Comparison of ENCODE assay signal across 8 mouse cellular contexts in genomic region chr7:139861411-139861810, GRCm38 (mm10). TPM values are rescaled to one million over a fixed set of nuclear protein-coding genes. Genes with fewer than 3 reads are reported as not detected.
A peak's percentile ranks its signal among the peaks of the same experiment; 100 is the strongest.
DNase-seq lines count a peak whose midpoint lies in the region; ATAC-seq lines count a peak whose summit lies in the region.

No protein-coding gene starts in this region.

- H3K4me1 ChIP-seq in hindbrain, embryonic 14.5 days (replicated peaks; ENCODE audit: control insufficient read depth, insufficient read depth, low read length) = no peaks in the 10 kb centered on the region
- H3K4me1 ChIP-seq in neural tube, embryonic 14.5 days (ENCODE audit: control insufficient read depth, insufficient read depth, low read length) = no peaks in the 10 kb centered on the region

- WGBS in hindbrain, embryonic 14.5 days = 31% methylated on average over 3 of the region's 3 CpGs
- 26% methylated on average over 3 of the region's 3 CpGs for WGBS in neural tube, embryonic 14.5 days

- H3K36me3 ChIP-seq in hindbrain, embryonic 14.5 days (replicated peaks; ENCODE audit: control insufficient read depth, insufficient read depth) = no peaks in the 10 kb centered on the region
- no peaks in the 10 kb centered on the region for H3K36me3 ChIP-seq in neural tube, embryonic 14.5 days (ENCODE audit: control insufficient read depth, insufficient read depth, low read length)

- no peaks in the 10 kb centered on the region for H3K27me3 ChIP-seq in hindbrain, embryonic 14.5 days (ENCODE audit: control insufficient read depth, insufficient read depth, low read length)
- H3K27me3 ChIP-seq in neural tube, embryonic 14.5 days (ENCODE audit: control insufficient read depth, insufficient read depth, low read length) = no peaks in the 10 kb centered on the region

- H3K9me3 ChIP-seq in hindbrain, embryonic 14.5 days (ENCODE audit: control insufficient read depth, low read length) = no peaks in the 10 kb centered on the region
- H3K9me3 ChIP-seq in neural tube, embryonic 14.5 days (ENCODE audit: control insufficient read depth, low read length) = no peaks in the 10 kb centered on the region

- intact Hi-C loops in left cerebral cortex, postnatal 14 days (cut with DNase I) = loop anchor here (1.0 to 5.0 kb wide), 2 partner anchors 158 to 214 kb away; no protein-coding TSS in a partner anchor

- ATAC-seq in hindbrain, embryonic 14.5 days (ENCODE audit: low FRiP score) = no peak
- peak; percentile 11; the same call in 1 of the 2 replicates for ATAC-seq in neural tube, embryonic 14.5 days (ENCODE audit: low read depth)
- no peak for ATAC-seq in inflammation-experienced regulatory T-cells, adult 6 months

- H3K4me2 ChIP-seq in hindbrain, embryonic 14.5 days (replicated peaks) = no peak overlapping the region
- no peak overlapping the region for H3K4me2 ChIP-seq in neural tube, embryonic 14.5 days (ENCODE audit: low read depth, low read length)

- H3K27ac ChIP-seq in hindbrain, embryonic 14.5 days = no peak overlapping the region
- no peak overlapping the region for H3K27ac ChIP-seq in neural tube, embryonic 14.5 days (ENCODE audit: low read depth, low read length)

- H3K9ac ChIP-seq in hindbrain, embryonic 14.5 days = no peak overlapping the region
- no peak overlapping the region for H3K9ac ChIP-seq in neural tube, embryonic 14.5 days (replicated peaks; ENCODE audit: low read depth, low read length)

- no peak overlapping the region for H3K4me3 ChIP-seq in hindbrain, embryonic 14.5 days (replicated peaks; ENCODE audit: low read length)
- H3K4me3 ChIP-seq in neural tube, embryonic 14.5 days (ENCODE audit: low read depth, low read length) = no peak overlapping the region

- peak; percentile 10 to 52 for DNase-seq in spleen, postnatal 10 days (ENCODE audit: low spot score in 2 of 2)
- no peak for DNase-seq in spleen, postnatal 36 days (ENCODE audit: low spot score in 2 of 2)
- peak; percentile 67 to 72 for DNase-seq in adrenal gland, postnatal 36 days
- peak; percentile 28 for DNase-seq in fibroblast of lung, adult 2 months (ENCODE audit: low read depth)
- peak; percentile 77 for DNase-seq in hindbrain, embryonic 14.5 days (ENCODE audit: low spot score)
- peak; percentile 83 to 87 for DNase-seq in left cerebral cortex, postnatal 14 days (ENCODE audit: low spot score in 2 of 2)

RNA-seq across cellular contexts. Expression of gene Adgra1, which starts 27.4 kb away (rescaled TPM):
- 1 to 10 TPM; 2.2 to 3.9 TPM for total RNA-seq in adrenal gland, postnatal 36 days (2021)
- polyA plus RNA-seq in hindbrain, embryonic 14.5 days (2014; fragmentation: Nextera tagmentation; extraction: Ambion mirVana) = 18.6 and 20.3 TPM in 2 replicates
- total RNA-seq in left cerebral cortex, postnatal 14 days (2021) = 10 to 100 TPM; 49.5 to 63.6 TPM
- 25.0 and 26.4 TPM in 2 replicates for polyA plus RNA-seq in neural tube, embryonic 14.5 days (2014; fragmentation: Nextera tagmentation; extraction: Ambion mirVana)
- not detected for polyA plus RNA-seq in inflammation-experienced regulatory T-cells, adult 6 months (2017; shearing (Covaris generic))

RNA-seq across cellular contexts. Expression of gene Kndc1, which starts 33.1 kb away (rescaled TPM):
- total RNA-seq in adrenal gland, postnatal 36 days (2021) = under 1 TPM; 0.50 to 0.56 TPM
- polyA plus RNA-seq in hindbrain, embryonic 14.5 days (2014; fragmentation: Nextera tagmentation; extraction: Ambion mirVana) = 25.6 and 29.1 TPM in 2 replicates
- 10 to 100 TPM; 41.1 to 52.5 TPM for total RNA-seq in left cerebral cortex, postnatal 14 days (2021)
- 18.8 and 28.5 TPM in 2 replicates for polyA plus RNA-seq in neural tube, embryonic 14.5 days (2014; fragmentation: Nextera tagmentation; extraction: Ambion mirVana)
- under 1 TPM; 0.20 to 0.49 (median 0.38) TPM for polyA plus RNA-seq in inflammation-experienced regulatory T-cells, adult 6 months (2017; shearing (Covaris generic))

Comparison
In these comparisons a context has a peak if more than half of its experiments do, and no peak if none do; other contexts are left out.
1. DNase-seq: peak in spleen, postnatal 10 days (2 of 2), adrenal gland, postnatal 36 days (2 of 2), fibroblast of lung, adult 2 months (single experiment), hindbrain, embryonic 14.5 days (single experiment) and left cerebral cortex, postnatal 14 days (2 of 2); none in spleen, postnatal 36 days (0 of 2).
2. RNA of gene Adgra1, which starts 27.4 kb away (polyA plus RNA-seq): 25.0 to 26.4 TPM in neural tube, embryonic 14.5 days and 18.6 to 20.3 TPM in hindbrain, embryonic 14.5 days; not detected in inflammation-experienced regulatory T-cells, adult 6 months; every median in the first group is over 10 times any median in the second.
3. RNA of gene Kndc1, which starts 33.1 kb away (polyA plus RNA-seq): 18.8 to 28.5 TPM in neural tube, embryonic 14.5 days and 25.6 to 29.1 TPM in hindbrain, embryonic 14.5 days; 0.20 to 0.49 TPM in inflammation-experienced regulatory T-cells, adult 6 months; every median in the first group is over 10 times any median in the second.